Mouse (Mus musculus) frontal cortex, adult (tissue): ENCODE data around the gene Casp8ap2.
A peak's percentile ranks its signal among the peaks of the same experiment; 100 is the strongest.

Experiments used
- ATAC-seq: cut with Nextera tagmentation; 2 replicates; pipeline ENCODE4 v1.9.2; 2017; ENCODE audit warnings: mild to moderate bottlenecking, moderate library complexity, mixed read lengths; ENCODE audit not compliant: low TSS enrichment

Gene Casp8ap2

DNA sequence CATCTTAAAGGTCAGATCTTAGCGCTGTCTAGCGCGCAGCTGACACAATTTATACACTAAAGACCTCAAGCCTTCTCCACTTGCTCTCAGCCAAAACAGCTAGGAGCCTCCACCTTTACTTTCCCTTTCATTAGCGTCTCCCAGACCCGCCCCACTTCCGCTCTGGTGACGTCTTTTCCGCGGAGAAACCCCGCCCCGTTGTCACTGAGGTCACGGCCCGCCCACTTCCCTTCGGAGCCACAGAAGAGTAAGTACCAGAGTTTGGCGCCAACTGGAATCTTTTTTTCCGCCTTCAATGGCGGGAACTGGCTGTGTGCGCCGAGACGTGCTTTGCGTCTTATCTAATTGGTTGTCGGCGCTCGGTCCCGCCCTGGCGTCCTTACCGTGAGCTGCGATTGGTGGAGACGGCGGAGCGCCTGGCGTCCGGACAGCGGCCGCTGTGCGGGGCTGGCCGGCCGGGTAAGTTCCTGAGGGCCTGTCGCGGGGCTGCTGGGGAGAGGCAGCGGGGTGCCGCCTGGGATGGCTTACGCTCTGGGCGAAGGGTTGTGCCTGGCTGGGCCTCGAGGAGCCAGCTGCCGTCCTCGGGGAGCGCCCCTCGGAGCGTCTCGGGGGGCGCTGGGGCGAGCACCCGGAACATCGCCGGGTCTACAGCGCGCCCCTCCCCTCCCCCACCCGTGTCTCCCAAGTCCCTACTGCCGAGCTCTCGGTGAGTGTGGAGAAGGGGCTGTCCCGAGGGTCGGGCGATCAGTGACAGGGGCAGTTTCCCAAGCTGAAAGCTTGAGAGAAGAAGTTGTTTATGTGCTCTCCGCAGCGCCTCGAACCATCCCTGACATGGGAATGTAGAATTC, at the start of gene Casp8ap2:
TSS of gene Casp8ap2 (plus strand) at position 418 of the 848 bp plus-strand sequence.
- ATAC-seq: peak; percentile 99

DNA sequence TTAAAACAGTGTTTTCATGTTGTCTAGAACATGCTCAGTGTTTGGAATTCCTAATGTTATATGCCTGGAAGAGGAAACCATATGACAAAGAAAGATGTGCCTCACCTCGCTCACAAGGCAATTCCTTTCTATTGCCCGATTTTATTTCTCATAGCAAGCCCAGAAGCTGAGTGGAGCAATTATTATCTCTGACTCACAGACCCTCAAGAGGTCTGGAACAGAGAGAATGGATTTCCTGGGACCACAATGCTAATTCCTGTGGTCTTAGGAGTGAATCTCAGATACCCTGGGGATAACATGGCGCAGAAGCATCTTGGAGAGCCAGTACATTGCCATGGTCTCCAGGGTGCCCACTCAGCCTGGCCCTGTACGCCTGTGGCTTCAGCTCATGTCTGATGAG, 46.2 kb upstream of the Casp8ap2 start:
- ATAC-seq: no peak

DNA sequence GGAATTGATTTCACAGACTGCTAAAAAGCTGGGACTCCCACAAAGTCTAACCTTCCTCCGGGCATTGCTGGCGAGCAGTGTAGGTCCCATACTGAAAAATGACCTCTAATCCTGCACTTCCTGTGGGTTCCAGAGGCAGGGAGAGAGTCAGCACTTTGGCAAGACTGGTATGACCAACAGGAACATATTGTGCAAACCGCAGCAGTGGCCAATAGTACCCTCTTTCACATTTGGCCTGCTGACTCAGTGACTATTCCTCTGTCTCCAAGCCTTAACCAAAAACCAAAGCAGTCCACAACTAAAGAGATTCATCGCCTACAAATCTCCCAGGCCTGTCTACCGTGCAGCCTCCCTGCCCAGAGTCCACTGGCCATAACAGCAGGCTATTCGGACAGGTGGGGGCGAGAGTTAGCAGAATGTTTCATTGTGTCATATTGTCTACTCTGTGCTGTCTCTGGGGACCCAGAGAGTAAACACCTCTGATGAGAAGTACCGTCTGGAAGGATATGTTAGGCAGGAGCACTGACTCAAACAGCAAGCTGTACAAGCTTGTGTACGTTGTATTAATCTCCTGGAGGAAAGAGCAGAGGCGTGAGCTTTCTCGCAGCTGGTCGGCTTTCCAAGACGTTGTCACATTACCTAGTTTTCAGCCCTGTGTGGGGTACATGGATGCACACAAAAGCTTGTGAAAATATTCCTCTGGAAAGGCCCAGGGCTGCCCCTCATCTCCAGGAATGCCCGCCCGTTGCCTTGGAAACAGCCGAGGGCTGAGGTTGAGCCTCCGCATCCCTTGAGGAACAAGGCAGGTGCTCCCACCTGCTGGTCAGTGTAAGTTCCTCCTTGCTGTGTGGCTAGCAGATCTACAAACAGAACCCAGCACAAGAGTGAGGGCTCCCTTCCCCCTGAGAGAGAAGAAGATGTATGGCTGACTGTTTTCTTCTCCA, 45.0 kb upstream of the Casp8ap2 start:
- ATAC-seq: peak; percentile 76

DNA sequence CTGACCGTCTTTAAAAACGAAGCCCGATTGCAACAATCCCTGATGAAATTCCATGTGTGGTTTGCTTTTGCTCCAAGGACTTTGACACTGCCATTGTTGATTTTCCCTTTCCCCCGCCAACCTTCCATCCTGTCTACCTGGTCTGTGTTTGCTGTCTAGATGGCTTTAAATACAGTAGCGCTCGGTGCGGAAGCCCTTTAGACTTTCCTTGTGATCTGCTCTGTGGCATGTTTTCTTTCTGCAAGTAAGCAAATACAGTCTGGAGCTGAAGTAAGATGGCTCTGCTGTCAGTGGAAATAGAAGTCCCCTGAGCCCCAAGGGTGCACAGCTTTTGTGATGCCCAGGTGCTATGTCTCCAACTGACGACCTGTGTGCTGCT, 44.3 kb upstream of the Casp8ap2 start:
- ATAC-seq: no peak

DNA sequence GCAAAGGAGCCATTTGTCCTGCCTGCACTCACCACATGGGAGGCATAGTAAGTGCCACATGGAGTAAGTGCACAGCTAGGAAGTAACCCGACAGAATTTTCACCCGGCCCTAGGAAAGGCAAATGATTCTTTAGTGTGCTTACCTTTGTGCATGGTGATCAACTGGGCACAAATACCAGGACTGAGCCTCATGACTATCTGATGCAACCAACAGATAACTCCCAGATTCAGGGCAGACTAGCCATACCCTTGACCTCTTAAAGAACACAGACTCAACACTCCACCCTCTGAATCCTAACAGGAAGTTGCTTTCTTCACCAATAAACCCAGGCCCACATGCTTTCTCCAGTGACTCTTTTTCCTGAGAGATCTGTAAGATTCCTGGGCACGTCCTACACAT, 43.8 kb upstream of the Casp8ap2 start:
- ATAC-seq: no peak

DNA sequence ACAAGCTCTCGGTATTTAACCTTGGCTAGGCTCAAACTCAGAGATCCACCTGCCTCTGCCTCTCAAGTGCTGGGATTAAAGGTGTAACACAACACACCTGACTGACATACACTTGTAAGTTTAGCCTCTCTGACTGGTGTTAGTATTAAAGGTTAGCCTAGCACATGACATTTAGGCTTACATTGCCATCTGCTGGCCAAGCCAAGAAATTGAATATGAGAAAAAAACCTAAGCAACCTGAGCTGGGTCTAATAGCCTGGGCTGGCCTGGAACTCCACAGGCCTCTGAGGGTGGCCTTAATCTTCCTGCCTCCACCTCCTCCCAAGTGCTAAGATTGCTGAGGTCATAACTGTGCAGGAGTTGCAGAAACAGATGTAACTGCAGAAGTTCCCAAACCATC, 43.1 kb upstream of the Casp8ap2 start:
- ATAC-seq: peak; percentile 55

DNA sequence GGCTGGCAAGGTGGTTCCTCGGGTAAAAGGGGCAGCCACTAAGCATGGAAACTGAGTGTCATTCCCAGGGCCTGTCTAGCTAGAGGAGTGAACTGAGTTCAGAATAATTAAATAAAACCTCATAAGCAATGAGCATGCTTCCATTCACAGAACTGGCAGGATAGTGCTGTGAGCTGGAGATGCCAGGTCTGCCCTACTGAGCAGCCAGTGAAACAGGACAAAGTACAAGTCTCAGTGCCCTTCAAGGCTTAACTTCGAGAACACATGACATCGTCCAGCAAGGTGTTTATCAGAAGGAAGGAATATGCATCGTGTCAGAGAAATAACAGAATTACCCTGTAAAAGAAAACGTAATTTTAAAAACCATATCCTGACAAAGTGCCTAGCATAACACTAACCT, 41.7 kb upstream of the Casp8ap2 start:
- ATAC-seq: no peak

DNA sequence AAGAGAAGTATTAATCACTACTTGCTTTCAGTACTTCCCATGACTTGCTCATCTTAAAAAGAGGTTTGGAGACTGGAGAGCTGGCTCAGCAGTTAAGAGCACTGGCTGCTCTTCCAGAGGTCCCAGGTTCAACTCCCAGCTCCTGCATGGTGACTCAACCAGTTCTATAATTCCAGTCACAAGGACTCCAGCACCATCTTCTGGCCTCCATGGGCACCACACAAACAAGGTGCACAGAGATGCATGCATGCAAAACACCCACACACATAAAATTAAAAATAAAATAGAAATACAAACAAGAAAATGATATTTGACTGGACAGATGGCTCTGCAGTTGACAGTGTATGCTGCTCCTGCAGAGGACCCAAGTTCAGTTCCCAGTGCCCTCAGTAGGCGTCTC, 40.6 kb upstream of the Casp8ap2 start:
- no peak for ATAC-seq

DNA sequence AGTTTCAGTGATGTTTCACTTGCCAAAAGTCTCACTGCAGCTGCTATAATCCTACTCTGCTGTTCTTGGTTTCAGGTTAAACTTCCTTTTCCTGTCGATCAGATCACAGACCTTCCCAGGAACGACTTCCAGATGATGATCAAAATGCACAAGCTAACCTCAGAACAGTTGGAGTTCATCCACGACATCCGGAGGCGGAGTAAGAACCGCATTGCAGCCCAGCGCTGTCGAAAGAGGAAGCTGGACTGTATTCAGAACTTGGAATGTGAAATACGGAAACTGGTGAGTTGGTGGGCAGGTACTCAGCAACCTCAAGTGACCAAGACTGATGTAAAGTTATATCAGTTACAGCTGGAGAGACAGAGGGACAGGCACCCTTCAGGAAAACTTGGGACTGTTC, 40.1 kb upstream of the Casp8ap2 start:
- no peak for ATAC-seq

DNA sequence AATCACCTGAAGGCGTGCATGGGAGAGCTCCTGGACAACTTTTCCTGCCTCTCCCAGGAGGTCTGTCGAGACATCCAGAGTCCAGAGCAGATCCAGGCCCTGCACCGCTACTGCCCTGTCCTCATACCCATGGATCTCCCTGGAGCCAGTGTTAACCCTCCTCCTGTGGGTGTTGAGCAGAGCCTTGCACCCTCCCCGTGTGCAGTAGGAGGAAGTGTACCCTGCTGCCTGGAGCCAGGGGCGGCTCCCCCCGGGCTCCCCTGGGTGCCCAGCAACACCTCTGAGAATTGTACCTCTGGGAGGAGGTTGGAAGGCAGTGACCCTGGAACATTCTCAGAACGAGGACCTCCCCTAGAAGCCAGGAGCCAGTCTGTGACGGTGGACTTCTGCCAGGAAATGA, 35.4 kb upstream of the Casp8ap2 start:
- no peak for ATAC-seq

DNA sequence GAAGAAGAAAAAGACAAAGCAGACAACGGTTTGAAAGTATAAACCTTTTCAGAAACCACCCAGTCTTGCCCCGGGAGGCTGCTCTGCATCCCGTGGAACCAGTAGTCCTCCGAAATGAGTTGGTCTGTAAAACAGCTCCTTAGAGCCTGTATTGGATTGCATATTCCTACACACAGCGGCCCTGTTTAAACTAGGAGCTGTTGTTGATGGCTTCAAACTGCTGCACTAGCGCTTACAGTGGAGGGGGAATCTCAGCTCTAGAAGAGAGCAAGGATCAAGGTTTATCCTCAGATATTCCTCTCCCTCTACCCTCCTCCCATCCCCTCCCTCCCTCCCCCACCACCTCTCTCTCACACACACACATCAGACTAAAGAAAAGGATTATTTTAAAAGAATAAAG, 31.1 kb upstream of the Casp8ap2 start:
- ATAC-seq: no peak

DNA sequence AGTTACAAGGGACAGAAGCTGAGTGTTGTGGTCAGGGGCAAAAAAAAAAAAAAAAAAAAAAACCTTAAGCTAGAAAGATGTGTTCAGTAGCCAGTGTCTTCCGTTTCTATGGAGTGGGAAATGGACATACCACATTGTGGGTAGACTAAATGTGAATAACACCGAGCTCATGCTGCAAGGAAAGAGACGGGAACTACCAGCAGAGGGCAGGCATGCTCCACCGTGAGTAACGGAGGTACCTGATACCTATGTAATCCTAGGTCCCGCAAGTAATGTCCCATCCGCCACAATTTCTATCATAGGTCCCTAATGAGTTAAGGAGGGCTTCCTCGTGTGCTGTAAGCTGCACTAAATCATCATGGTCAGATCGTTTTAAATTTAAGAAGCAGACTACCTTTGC, 28.7 kb upstream of the Casp8ap2 start:
- ATAC-seq: peak; percentile 81

DNA sequence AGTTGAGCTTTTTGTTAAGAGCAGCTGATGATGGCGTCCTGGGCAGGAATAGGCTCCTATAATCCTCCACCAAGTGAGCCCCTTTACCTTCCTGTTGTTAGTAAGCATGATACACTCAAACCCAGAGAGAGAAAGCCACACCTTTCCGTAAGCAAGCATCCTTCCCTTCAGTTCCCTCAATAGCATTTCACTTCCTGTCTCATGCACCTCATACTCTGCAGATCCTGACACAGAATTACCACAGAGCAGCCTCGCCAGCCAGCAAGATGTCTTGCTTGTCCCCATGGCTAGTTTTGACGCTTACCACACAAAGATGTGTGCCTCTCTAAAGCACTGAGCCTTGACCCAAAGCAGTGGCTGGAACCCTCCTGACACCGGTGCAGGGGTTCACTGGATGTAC, 27.7 kb upstream of the Casp8ap2 start:
- ATAC-seq: no peak

DNA sequence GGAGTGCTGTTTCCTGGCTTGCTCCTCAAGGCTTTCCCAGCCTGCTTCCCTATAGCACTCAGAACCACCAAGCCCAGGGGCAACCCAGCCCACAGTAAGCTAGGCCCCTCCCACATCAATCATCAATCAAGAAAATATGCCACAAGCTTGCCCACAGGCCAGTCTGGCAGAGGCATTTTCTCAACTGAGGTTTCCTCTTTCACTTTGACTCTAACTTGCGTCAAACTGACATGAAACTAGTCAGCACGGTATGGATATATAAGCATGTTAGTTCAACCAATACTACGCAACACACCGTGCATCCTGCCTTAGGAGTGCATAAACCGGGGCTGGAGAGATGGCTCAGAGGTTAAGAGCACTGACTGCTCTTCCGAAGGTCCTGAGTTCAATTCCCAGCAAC, 27.0 kb upstream of the Casp8ap2 start:
- no peak for ATAC-seq

DNA sequence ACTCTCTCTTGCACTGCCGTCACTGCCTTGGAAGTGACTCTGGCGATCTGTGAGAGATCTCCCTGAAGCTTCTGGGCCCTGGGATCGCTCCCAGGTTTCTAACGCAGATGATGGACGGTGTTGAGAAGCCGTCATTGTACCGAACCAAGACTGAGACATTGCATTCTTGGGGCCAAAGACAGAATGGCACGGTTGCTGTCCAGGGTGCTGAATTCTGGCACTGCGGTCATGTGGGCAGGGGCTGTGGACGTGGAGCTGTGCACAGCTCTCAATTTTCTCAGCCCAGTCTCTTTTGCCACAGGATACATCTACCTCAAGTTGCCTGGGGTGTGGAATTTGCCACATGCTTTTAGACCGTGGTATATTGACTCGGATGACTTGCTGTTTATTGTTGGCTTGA, 14.1 kb upstream of the Casp8ap2 start:
- ATAC-seq: no peak

DNA sequence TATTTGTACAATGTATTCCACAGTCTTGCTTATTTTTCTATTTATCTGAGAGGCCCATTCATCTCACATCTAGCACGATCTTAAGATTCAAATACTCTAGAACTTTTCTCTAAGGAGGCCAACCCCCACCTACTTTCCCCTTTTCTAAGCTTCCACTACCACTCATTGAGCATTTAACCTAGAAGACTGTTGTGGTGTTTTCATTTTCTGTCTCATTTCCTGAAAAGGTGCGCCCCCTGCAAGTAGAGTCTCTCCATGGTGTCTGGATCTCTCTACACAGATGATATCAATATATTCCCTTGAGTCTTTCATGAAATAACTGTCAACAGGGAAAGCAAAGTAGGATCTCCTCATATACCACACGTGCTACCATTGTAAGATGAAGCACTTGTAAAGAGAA, 12.6 kb upstream of the Casp8ap2 start, which contains the start of gene Gja10:
TSS of gene Gja10 (minus strand) at position 101 of the 400 bp plus-strand sequence.
- ATAC-seq: no peak

DNA sequence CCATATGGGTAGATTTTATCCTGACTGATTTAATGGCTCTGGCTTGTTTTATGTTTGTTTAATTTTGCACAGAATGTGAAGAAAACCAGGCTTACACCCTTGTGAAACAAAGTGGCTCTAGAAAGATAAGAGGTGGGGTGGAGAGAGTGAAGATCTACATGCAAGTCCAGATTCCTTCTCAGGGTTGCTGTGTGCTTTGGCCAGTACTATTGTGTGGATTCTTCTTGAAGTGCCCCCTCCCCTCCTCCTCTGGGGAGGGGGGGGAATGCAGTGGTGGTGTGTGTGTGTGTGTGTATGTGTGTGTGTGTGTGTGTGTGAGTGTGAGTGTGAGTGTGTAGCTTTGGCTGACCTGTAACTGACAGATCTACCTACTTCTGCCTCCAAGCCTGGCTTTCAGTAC, 6.4 kb downstream of the Casp8ap2 start:
- no peak for ATAC-seq

DNA sequence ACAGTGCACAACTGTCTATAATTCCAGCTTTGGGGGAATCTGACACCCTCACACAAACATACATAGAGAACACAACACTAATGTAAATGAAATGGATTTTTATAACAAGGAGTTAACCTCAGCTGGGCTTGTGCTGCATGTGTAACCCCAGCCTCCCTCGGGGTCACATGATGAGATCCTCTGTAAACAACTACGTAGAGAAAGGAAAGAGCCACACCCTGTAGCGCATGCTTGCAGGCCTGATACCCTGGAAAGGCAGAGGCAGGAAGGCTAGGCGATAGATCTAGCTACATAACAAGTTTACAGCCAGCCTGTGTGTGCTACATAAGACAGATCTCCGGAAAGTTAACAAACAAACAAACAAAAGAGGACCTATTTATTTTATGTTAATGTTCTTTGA, 36.4 kb downstream of the Casp8ap2 start:
- no peak for ATAC-seq

DNA sequence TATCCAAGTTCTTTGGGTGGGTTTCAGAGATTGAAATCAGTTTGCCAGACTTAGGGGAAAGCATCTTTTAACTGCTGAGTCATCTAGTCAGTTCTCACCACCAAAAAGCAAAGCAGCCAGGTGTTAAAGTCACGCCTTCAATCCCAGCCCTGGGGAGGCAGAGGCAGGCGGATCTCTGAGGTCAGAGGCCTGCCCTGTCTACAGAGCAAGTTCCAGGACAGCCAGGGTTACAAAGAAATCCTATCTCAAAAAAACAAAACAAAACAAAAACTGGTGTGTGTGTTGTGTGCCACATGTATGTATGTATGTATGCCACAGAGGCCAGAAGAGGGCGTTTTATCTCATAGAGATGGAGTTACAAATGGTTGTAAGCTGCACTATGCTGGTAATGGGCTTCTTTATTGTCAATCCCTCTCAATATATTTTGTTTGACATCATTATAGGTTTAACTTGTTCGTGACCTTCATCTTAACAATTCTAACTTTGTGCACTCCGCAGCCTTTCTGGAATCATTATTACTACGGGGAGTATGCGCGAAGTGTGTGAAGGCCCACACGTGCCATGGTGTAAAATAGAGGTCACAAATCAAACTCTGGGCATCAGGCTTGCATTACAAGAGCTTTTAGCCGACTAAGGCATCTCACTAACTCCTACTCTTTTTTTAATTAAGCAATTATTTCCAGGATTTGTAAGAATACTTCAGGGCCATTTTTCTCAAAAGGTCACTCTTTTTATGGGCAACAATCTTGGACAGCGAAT, 41.1 kb downstream of the Casp8ap2 start:
- peak; percentile 22; the same call in 1 of the 2 replicates for ATAC-seq

DNA sequence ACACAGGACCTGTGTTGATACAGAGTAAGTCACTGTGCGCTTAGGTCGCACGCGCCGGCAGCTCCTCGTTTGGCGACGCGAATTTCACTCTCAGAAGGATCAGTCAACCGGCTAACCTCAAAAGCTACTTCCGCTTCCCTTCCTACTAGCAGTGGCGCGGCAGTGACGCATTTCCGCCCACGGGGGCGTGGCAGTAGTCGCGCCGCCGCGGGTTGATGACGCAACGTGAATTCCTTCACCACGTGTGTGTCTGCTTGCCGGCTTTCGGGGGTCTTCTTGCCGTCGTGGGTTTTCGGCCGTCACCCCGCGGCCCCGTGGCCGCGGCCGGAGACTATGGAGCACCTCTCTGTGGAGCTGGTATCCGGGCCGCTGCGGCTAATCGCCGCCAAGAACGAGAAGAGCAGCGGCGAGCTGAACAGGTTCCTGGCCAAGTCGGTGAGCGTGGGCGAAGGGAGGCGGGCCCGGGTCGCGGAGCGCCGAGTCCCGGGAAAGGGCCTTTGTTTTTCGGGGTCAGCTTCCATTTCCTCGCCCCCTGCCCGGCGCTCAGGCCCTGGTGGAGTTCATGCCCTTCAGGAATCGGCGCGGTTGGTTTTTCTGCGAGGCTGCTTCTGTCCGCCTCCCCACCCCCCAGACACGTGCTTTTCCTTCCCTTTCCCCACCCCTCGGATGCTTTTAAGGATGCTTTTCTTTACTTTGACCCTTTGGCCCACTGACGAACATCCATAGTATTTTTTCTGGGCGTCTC, 41.8 kb downstream of the Casp8ap2 start, which contains the start of gene Mdn1:
TSS of gene Mdn1 (plus strand) at position 202 of the 745 bp plus-strand sequence.
- ATAC-seq: peak; percentile 94

DNA sequence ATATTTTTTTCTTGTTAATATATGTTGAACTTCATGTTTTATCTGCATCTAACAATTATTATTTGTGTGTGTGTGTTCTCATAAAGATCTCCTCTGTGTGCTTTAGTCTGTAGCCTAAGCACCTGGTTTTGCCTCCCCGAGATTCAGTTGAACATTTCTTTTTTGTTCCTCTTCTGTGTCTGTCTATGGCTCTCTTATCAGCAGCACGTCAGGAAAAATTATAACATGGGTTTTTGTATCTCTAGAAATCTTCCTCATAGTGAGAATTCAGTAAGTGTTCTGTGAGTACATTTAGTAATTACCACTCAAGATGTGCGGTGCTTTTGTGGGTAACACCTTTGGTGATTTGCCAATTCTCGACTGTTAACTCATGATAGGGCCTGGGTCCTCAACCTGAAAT, 50.6 kb downstream of the Casp8ap2 start:
- no peak for ATAC-seq
